In the genomic region with DNA sequence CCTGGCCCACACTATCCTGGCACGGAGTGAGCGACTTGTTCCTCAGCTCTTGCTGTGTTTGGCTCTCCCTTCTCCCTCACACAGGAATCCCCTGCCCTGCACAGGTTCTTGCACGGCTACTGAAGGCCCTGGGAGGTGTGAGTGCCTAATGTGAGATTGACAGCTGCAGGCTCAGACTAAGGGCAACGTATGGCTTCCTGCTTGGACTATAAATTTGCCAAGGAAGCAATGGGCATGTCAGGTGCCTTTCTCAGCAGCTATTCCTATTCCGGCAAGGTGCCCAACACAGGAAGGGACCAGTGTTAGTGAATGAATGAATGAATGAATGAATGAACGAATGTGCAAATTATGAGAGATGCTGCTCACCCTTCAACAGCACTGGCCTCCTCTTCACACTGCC, we compare ENCODE assay signal across 13 mouse cellular contexts. TPM values are rescaled to one million over a fixed set of nuclear protein-coding genes. Genes with fewer than 3 reads are reported as not detected.
"Had no signal": no experiment of that assay in that cellular context is flagged by ENCODE, and none has a peak within 500 bp of the region (broad histone marks: within the 10 kb centered on the region; RNA-seq: fewer than 3 reads in every experiment).

No protein-coding gene starts in this region.

- H3K27me3 ChIP-seq: kidney, embryonic 15.5 days; limb, embryonic 13.5 days; neural tube, embryonic 12.5 days had no signal

- H3K4me3 ChIP-seq: kidney, embryonic 15.5 days; limb, embryonic 13.5 days; neural tube, embryonic 12.5 days had no signal

- H3K4me2 ChIP-seq: kidney, embryonic 15.5 days; limb, embryonic 13.5 days; neural tube, embryonic 12.5 days had no signal

- H3K9ac ChIP-seq: kidney, embryonic 15.5 days; limb, embryonic 13.5 days; liver, embryonic 14.5 days; neural tube, embryonic 12.5 days had no signal

- H3K36me3 ChIP-seq: kidney, embryonic 15.5 days; limb, embryonic 13.5 days; neural tube, embryonic 12.5 days had no signal

- H3K27ac ChIP-seq: kidney, embryonic 15.5 days; limb, embryonic 13.5 days; liver, embryonic 14.5 days; neural tube, embryonic 12.5 days; stomach, postnatal 0 days had no signal

- H3K4me1 ChIP-seq: limb, embryonic 13.5 days; neural tube, embryonic 12.5 days had no signal

- DNase-seq: kidney, adult 2 months; kidney, postnatal 14 days; lung, adult 18-20 months; thymus, postnatal 4 days had no signal

- H3K9me3 ChIP-seq: limb, embryonic 13.5 days; neural tube, embryonic 12.5 days had no signal

RNA-seq across cellular contexts. Expression of a gene that starts 54.1 kb away (rescaled TPM):
- total RNA-seq: liver, adult 2 months; megakaryocyte-erythroid progenitor cell, adult 5-6 weeks; monocyte, adult 5-6 weeks; neutrophil, adult 5-6 weeks had no signal
- polyA plus RNA-seq: liver, adult 2 months had no signal
